Mouse (Mus musculus) spleen, adult 12 weeks (tissue): ENCODE measurements around the gene Abcg3.
"Not testable (repeated sequence)": the region's sequence is repeated elsewhere in the genome, so short reads cannot be mapped to it uniquely, and the experiment has no call there.

Experiments used
- DNase-seq: peaks from one replicate; pipeline ENCODE4 v3.0.0; 2022; ENCODE audit warnings: low spot score

The Abcg3 gene

GRCm38 (mm10) chr5:104982535-104982934 is at the start of gene Abcg3:
TSS of gene Abcg3 (minus strand) at chr5:104982718.
- DNase-seq = no peak

GRCm38 (mm10) chr5:105012551-105012950 is 30.0 kb upstream of the Abcg3 start:
- DNase-seq = no peak

GRCm38 (mm10) chr5:105011570-105011969 is 29.1 kb upstream of the Abcg3 start:
- DNase-seq = no peak

- DNase-seq = no peak
Measured at GRCm38 (mm10) chr5:105010376-105010775, 27.9 kb upstream of the Abcg3 start.

GRCm38 (mm10) chr5:104989411-104989810 is 6.9 kb upstream of the Abcg3 start:
- DNase-seq = no peak

GRCm38 (mm10) chr5:104988000-104988399 is 5.5 kb upstream of the Abcg3 start:
- DNase-seq = no peak

- no peak for DNase-seq
Measured at GRCm38 (mm10) chr5:104986706-104987105, 4.2 kb upstream of the Abcg3 start.

GRCm38 (mm10) chr5:104979040-104979513 is 3.4 kb downstream of the Abcg3 start:
- DNase-seq = no peak

- DNase-seq = no peak
Measured at GRCm38 (mm10) chr5:104958141-104958793, 24.3 kb downstream of the Abcg3 start.

- DNase-seq = no peak
Measured at GRCm38 (mm10) chr5:104955208-104955607, 27.3 kb downstream of the Abcg3 start.

GRCm38 (mm10) chr5:104946951-104947350 is 35.6 kb downstream of the Abcg3 start:
- DNase-seq = no peak

- DNase-seq = no peak
Measured at GRCm38 (mm10) chr5:104934148-104934547, 48.4 kb downstream of the Abcg3 start.

GRCm38 (mm10) chr5:104906556-104906955 is 76.0 kb downstream of the Abcg3 start:
- DNase-seq = not testable (repeated sequence)
